Mouse (Mus musculus) c-Kit-positive CD71-negative TER-119-negative erythroid progenitor cells, embryonic 14.5 days (primary cell): Measurements from ENCODE around the gene Abi3.
A peak's percentile ranks its signal among the peaks of the same experiment; 100 is the strongest.

Experiments
- DNase-seq: peaks from one replicate; pipeline ENCODE4 v3.0.0-alpha.2; 2013; ENCODE audit warnings: low read depth

Gene Abi3

GRCm38 (mm10) chr11:95838999-95839868 lies 3.0 kb downstream of the Abi3 start:
- no peak for DNase-seq

- no peak for DNase-seq
Observed at GRCm38 (mm10) chr11:95838598-95838997, 3.7 kb downstream of the Abi3 start.

DNA sequence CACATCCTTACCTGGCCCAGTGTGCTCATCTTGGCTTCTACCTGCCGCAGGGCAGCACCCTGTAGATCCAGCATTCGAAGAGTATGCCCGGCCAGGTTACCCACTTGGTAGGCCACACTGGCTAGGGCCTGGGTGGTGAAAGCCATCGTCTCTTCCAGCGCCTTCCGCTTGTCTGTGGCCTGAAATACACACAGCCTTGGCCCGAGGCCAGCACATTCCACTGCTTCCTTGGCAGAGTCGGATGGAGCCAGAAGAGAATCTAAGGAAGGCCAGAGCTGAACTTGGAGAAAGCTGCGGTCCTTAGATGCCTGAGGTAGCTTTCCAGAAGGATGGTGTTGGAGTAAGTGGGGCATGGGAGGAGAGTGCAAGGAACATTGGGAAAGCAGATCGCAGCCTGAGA lies 5.2 kb downstream of the Abi3 start, which contains the start of gene Gngt2:
Gene Gngt2 (plus strand): TSS at position 158 of the 400 bp plus-strand sequence.
- no peak for DNase-seq

GRCm38 (mm10) chr11:95836433-95836832 lies 5.8 kb downstream of the Abi3 start:
- DNase-seq = no peak

- no peak for DNase-seq
Observed at GRCm38 (mm10) chr11:95835832-95836231, 6.4 kb downstream of the Abi3 start.

DNA sequence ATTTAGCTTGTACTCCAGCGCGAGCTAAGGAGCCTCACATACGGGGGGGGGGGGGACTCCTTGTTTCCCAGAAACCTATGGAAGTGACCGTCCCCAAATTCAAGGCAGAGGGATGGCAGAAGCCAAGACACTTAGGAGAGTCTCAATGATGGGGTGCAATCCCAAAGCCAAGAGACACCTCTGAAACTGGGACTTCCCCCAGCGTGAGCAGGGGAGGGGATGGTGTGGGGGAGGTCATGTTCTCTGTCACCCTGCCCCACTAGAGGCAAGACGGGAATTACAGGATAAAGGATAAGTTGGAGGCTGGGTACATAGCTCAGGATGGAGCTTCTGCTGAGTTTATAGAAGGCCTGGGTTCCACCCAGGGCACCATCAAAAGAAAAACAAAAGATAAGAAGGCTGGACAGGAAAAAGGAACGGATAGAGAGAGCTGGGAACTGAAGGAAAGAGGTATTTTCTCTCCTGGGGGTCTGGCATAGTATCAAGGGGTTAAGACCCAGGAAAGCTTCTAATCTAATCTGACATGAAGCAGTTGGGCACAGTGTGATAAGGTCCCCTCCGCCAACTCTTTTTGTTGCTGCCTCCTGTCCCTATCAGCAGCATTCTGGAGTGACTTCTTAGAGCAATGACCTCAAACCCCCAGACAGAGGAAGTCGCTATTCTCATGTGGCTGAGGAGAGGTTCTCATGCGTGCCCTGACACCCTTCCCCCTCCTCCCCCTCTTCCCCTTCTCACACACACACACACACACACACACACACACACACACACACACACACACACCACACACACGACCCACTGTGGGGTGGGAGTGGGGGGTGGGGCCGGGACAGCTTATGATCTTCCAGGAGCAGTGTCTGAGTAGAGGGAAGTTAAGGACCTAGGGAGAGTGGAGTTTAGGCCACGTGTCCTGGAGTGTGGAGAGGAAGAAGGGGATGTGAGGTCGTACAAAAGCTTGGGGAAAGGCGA lies 7.2 kb downstream of the Abi3 start:
- DNase-seq = no peak

- DNase-seq = peak; percentile 62
Observed at GRCm38 (mm10) chr11:95834143-95834667, 8.1 kb downstream of the Abi3 start.

- no peak for DNase-seq
Observed at GRCm38 (mm10) chr11:95833631-95834142, 8.6 kb downstream of the Abi3 start.

DNA sequence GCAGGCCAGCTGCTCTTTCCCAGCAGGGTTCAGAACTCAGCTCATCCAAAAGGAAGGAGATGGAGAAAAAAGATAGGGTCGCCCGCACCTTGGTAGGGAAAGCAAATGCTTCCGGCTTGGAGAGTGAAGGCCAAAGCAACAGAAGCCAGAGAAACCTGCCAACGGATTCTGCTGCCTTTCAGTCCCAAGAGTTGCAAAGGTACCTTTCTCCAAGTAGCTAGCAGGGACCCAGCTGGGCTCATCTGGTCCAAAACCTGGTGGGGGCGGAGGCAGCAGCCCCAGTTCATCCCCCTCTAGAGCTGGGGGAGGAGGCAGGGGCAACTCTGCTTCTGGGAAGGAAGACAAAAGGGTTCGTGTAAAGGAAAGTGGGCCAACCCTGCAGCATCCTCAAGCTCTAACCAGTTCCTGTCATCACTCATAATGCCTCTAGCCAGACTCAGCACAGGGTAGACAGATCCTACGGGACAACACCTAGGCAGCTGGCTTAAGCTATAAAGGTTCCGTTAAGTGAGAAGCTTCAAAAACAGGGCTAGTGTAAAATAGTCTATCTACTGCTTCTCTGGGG lies 9.2 kb downstream of the Abi3 start:
- no peak for DNase-seq

GRCm38 (mm10) chr11:95832129-95833005 lies 9.9 kb downstream of the Abi3 start:
- no peak for DNase-seq

- no peak for DNase-seq
Observed at GRCm38 (mm10) chr11:95831641-95832040, 10.6 kb downstream of the Abi3 start.

DNA sequence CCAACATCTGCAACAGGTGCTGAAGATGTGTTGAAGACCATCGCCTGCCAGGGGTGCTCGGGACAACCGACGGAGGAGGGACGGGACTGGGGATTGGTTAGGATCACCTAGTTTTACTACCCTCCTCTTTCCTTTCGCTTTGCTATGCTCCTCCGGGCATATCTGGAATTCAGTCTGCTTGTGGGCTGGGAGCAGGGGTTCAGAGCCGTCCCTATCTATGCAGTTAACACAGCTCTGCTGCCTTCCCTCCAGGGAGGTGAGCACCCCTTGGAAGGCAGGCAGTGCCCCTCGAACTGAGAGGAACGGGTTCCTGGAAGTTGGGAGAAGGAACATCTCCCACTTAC lies 11.0 kb downstream of the Abi3 start:
- no peak for DNase-seq

DNA sequence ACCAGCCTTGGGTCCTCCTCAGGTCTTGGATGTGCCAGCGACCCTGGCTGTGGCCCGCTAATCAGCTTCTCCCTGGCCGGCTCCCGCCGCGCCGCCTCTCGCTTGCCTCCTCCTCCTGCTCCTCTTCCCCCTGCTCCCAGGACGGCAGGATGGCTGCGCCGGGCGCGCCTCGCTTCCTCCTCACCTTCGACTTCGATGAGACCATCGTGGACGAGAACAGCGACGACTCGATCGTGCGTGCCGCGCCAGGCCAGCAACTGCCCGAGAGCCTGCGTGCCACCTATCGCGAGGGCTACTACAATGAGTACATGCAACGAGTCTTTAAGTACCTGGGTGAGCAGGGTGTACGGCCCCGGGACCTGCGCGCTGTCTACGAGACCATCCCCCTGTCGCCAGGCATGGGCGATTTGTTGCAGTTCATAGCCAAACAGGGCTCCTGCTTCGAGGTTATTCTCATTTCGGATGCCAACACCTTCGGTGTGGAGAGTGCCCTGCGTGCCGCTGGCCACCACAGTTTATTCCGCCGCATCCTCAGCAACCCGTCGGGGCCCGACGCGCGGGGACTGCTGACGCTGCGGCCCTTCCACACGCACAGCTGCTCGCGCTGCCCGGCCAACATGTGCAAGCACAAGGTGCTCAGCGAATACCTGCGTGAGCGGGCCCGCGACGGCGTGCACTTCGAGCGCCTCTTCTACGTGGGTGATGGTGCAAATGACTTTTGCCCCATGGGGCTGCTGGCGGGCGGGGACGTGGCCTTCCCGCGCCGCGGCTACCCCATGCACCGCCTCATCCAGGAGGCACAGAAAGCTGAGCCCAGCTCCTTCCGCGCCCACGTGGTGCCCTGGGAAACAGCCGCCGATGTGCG lies 11.6 kb downstream of the Abi3 start:
- DNase-seq = no peak

- DNase-seq = no peak
Observed at GRCm38 (mm10) chr11:95829526-95830050, 12.7 kb downstream of the Abi3 start.

DNA sequence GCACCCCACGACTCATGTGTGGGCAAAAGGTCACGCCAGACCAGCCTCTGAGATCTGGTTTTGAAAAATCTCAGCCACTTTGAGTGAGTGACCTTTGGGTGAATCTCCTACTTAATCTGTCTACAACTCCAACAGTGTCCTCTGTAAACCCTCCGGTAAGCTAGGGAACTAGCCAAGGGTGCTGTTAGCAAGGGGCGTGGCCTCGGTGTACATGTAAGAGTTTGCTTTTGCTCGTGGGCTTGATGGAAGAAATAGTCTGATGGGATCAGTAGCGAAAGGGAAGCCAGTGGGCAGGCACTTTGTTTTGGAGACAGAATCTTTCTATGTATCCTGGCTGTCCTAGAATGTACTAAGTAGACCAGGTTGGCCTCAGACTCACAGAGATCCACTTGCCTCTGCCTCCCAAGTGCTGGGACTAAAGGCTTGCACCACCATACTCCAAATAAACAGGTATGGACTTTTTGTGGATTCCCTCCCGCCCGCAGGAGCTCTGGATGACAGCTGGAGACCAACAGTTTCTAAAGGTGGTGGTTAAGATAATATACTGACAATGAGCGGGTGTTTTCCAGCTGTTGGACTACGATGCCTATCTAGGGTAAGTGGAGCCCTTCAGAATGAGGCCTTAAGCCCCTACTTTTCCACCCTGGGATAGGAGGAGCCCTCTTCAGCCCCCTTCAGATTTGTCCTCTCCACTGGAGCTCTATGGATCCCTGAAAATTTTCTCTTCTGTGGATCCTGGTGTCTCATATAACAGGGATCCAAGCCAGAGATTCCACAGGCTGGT lies 13.9 kb downstream of the Abi3 start:
- DNase-seq = no peak

DNA sequence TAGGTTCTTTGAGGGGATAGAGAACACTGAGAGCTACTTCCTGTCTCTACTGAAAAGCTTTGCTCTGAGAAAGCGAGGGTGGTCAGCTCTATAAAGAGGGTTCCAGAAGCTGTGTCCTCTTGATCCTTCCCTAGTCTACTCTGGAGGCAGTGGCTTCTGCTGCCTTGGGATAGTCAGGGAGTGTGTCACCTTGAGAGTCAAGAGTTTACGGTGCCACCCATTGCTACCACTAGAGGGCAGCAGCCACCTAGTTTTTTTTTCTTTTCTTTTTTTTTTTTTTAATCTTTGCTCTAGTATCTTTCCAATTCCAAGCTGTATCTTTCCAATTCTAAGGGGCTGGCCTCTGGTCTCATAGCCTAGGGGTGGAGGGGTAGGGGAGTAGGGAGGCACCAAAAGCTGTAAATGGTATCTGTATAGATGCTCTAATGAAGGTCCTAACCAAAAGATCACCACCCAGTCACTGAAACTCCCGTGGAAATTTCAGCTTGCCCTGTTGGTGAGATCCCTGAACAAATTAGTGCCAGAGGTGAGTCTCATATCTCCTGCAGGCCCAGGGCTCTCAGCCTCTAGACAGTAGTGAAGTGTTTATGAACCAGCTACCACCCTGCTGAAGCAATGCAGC lies 14.7 kb downstream of the Abi3 start:
- DNase-seq = peak; percentile 69

DNA sequence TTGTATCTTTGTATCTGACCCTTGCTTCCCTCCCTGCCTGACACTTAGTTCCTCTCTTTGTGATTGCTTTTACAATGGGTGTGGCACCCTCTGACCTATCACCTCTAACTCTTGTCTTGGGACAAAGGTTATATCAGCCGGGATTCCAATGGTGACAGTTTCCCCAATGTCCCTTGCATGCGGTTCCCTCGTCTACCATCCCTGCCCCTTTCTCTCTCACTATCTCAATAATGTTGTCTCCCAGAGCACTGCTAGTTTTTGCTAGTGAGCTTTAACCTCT lies 15.2 kb downstream of the Abi3 start:
- DNase-seq = no peak

GRCm38 (mm10) chr11:95826317-95827167 lies 15.7 kb downstream of the Abi3 start:
- DNase-seq = no peak
